Mouse (Mus musculus): ENCODE data around the gene Nol12. TPM values are rescaled to one million over a fixed set of nuclear protein-coding genes. Genes with fewer than 3 reads are reported as not detected.

Nol12 gene
- total and polyA plus RNA-seq, 3 experiments = 13.1 to 17.4 (median 13.8) TPM

DNA sequence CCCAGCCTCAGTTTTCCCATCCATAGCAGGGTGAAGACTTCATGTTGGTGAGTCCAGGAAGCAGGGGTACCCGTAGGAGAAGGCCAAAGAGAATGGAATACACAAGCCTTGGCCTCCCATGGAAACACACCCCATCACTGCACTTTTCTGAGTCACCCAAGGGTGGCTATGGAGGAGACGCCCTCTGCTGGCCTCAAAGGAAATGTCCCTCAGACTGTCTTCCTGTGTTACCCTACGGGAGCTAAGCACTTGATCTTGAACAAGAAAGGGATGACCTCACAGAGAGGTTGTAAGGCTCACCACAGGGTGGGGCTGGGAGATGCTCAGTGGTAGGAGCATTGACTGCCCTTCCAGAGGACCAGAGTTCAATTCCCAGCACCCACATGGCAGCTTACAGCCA, 3.2 kb upstream of the Nol12 start:
- WGBS = 5% methylated on average over 3 of the region's 3 CpGs
- no peaks in the 10 kb centered on the region for H3K79me2 ChIP-seq (replicated peaks; ENCODE audit: control insufficient read depth, insufficient read depth, low read length)
- H3K27me3 ChIP-seq (ENCODE audit: control insufficient read depth, insufficient read depth, low read length) = no peaks in the 10 kb centered on the region
- H3K36me3 ChIP-seq (ENCODE audit: control insufficient read depth, insufficient read depth, low read length) = no peaks in the 10 kb centered on the region
- no peak overlapping the region for H3K27ac ChIP-seq
- TF ChIP-seq CTCF (IDR thresholded peaks at IDR 0.05) (peak; percentile 89), POLR2A (IDR thresholded peaks at IDR 0.05; ENCODE audit: insufficient read depth, low read depth, low read length) (no peak), EP300 (IDR thresholded peaks at IDR 0.05; ENCODE audit: insufficient read depth, low read depth, low read length) (0 out of 2 replicates have a peak, but pooled peaks have one; percentile 46)
- intact Hi-C loops (cut with DNase I) = loop anchor here (1.0 kb wide), 1 partner anchor 16 kb away; no protein-coding TSS in a partner anchor
- no peak overlapping the region for H3K4me3 ChIP-seq
- H3K9ac ChIP-seq (ENCODE audit: low read depth, low read length) = no peak overlapping the region
- peak; percentile 63 to 66 for DNase-seq
- H3K4me1 ChIP-seq (ENCODE audit: control insufficient read depth, insufficient read depth, low read length) = peaks cover 9% of the 10 kb centered on the region

DNA sequence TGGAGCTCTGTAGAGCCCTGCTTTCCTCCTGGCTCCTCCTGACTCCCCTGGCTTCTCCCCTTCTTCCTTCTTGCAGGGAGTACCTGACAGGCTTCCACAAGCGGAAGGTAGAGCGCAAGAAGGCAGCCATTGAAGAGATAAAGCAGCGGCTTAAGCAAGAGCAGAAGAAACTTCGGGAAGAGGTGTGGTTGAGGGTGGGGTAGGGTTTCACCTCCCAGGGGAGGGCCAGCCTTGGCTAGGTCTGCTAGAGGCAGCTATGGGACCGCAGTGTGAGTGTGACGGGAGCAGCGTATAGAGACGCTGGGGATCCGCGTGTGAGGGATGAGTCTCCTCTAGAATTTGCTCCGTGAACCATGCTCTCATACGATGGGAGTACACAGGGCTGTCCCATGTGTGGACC, 1.7 kb downstream of the Nol12 start:
- intact Hi-C loops (cut with DNase I) = no loop called here
- WGBS = 89% methylated on average over 12 of the region's 12 CpGs
- no peaks in the 10 kb centered on the region for H3K36me3 ChIP-seq (ENCODE audit: control insufficient read depth, insufficient read depth, low read length)
- H3K4me3 ChIP-seq = no peak overlapping the region
- no peaks in the 10 kb centered on the region for H3K79me2 ChIP-seq (replicated peaks; ENCODE audit: control insufficient read depth, insufficient read depth, low read length)
- no peaks in the 10 kb centered on the region for H3K27me3 ChIP-seq (ENCODE audit: control insufficient read depth, insufficient read depth, low read length)
- H3K27ac ChIP-seq = no peak overlapping the region
- H3K9ac ChIP-seq (ENCODE audit: low read depth, low read length) = no peak overlapping the region
- TF ChIP-seq CTCF (IDR thresholded peaks at IDR 0.05) = no peak
- TF ChIP-seq POLR2A (IDR thresholded peaks at IDR 0.05; ENCODE audit: insufficient read depth, low read depth, low read length) = no peak
- TF ChIP-seq EP300 (IDR thresholded peaks at IDR 0.05; ENCODE audit: insufficient read depth, low read depth, low read length) = no peak
- DNase-seq = no peak
- peaks cover 3% of the 10 kb centered on the region for H3K4me1 ChIP-seq (ENCODE audit: control insufficient read depth, insufficient read depth, low read length)

DNA sequence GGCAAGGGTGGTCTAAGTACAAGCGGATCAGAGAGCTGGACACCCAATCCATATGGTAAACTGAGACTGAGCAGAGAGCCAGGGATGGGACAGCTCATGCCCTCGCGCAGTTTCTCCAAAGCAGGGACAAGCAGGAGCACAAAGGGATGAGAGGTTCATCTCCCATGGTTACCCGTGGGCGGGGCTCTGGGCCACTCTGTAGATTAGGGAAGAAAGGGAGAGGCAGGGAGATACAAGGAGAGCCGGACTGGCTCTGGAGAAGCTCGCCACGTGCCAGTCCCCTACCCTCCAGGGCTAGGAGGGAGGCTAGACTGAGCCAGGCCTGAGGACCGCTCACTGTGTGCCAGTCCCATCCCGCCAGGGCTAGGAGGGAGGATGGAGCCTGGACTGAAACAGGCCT, 2.6 kb downstream of the Nol12 start:
- Histone ChIP-seq H3K4me1 (ENCODE audit: control insufficient read depth, insufficient read depth, low read length) (peaks cover 3% of the 10 kb centered on the region), H3K4me3 (no peak overlapping the region), H3K79me2 (replicated peaks; ENCODE audit: control insufficient read depth, insufficient read depth, low read length) (no peaks in the 10 kb centered on the region), H3K36me3 (ENCODE audit: control insufficient read depth, insufficient read depth, low read length) (no peaks in the 10 kb centered on the region), H3K9ac (ENCODE audit: low read depth, low read length) (no peak overlapping the region), H3K27me3 (ENCODE audit: control insufficient read depth, insufficient read depth, low read length) (no peaks in the 10 kb centered on the region), H3K27ac (no peak overlapping the region)
- intact Hi-C loops (cut with DNase I) = no loop called here
- 89% methylated on average over 10 of the region's 10 CpGs for WGBS
- no peak for DNase-seq
- TF ChIP-seq POLR2A (IDR thresholded peaks at IDR 0.05; ENCODE audit: insufficient read depth, low read depth, low read length) (no peak), CTCF (IDR thresholded peaks at IDR 0.05) (no peak), EP300 (IDR thresholded peaks at IDR 0.05; ENCODE audit: insufficient read depth, low read depth, low read length) (no peak)

DNA sequence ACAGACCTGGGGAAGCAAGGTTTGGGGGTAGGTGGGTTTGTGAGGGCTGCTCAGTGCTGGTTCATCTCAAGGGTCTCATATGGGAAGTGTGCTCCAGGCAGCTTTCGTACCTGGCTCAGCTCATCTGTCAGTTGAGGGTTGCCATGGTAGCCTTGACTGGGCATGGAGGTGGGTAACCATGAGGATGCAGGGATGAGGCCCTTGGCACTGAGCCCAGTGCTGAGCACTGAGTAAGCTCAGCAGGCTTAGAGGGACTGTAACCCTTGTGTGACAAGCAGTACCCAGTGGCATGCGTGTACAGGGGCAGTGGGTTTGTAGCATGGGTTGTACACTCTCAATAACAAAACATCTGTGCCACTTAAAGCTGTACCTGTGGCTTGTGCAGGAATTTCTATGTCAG, 3.2 kb downstream of the Nol12 start:
- no peak overlapping the region for H3K9ac ChIP-seq (ENCODE audit: low read depth, low read length)
- no peaks in the 10 kb centered on the region for H3K27me3 ChIP-seq (ENCODE audit: control insufficient read depth, insufficient read depth, low read length)
- intact Hi-C loops (cut with DNase I) = no loop called here
- H3K4me1 ChIP-seq (ENCODE audit: control insufficient read depth, insufficient read depth, low read length) = peaks cover 3% of the 10 kb centered on the region
- H3K36me3 ChIP-seq (ENCODE audit: control insufficient read depth, insufficient read depth, low read length) = no peaks in the 10 kb centered on the region
- no peaks in the 10 kb centered on the region for H3K79me2 ChIP-seq (replicated peaks; ENCODE audit: control insufficient read depth, insufficient read depth, low read length)
- H3K4me3 ChIP-seq = no peak overlapping the region
- no peak overlapping the region for H3K27ac ChIP-seq
- no peak for DNase-seq
- TF ChIP-seq EP300 (IDR thresholded peaks at IDR 0.05; ENCODE audit: insufficient read depth, low read depth, low read length) (no peak), POLR2A (IDR thresholded peaks at IDR 0.05; ENCODE audit: insufficient read depth, low read depth, low read length) (no peak), CTCF (IDR thresholded peaks at IDR 0.05) (no peak)
- 91% methylated on average over 2 of the region's 2 CpGs for WGBS

DNA sequence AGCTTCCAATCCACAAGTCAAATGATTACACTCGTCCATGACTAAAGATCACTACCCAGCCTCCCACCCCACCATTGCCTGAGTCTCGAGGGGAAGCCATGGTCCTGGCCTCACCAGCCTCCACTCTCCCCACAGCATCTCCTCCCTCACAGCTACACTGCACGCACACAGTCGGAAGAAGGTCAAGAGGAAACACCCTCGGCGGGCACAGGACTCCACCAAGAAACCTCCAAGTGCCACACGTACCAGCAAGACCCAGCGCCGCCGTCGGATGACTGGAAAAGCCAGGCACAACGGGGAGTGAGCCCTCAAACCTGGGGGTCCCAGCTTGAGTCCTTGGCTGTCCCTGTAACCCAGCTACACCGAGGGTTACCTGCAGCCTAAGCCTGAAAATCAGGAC, 5.6 kb downstream of the Nol12 start:
- H3K36me3 ChIP-seq (ENCODE audit: control insufficient read depth, insufficient read depth, low read length) = no peaks in the 10 kb centered on the region
- intact Hi-C loops (cut with DNase I) = no loop called here

DNA sequence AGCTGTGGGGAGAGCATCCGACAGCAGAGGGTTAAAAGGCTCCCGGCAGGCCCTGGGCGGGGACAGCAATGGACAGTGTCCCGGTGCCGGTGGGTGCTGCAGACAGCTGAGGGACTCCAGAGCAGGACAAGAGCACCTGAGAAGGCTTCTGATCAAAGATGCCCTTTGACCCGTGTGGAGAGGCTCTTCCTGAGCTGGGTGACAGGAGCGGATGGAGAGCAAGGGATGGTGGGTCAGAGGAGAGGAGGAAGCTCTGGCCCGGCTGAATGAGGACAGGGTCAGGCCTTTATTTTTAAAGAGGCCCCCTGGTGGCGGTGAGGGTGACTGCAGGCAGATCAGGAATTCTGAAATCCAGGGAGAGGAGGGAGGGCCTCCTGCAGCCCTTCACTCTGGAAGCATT, 7.9 kb downstream of the Nol12 start:
- WGBS = 1% methylated on average over 9 of the region's 9 CpGs
- TF ChIP-seq CTCF (IDR thresholded peaks at IDR 0.05) = peak; percentile 96
- 0 out of 2 replicates have a peak, but pooled peaks have one; percentile 38 for TF ChIP-seq EP300 (IDR thresholded peaks at IDR 0.05; ENCODE audit: insufficient read depth, low read depth, low read length)
- no peak for TF ChIP-seq POLR2A (IDR thresholded peaks at IDR 0.05; ENCODE audit: insufficient read depth, low read depth, low read length)

More for the DNA sequence above, 5.6 kb downstream of the Nol12 start:
- Histone ChIP-seq H3K27me3 (ENCODE audit: control insufficient read depth, insufficient read depth, low read length) (no peaks in the 10 kb centered on the region), H3K27ac (no peak overlapping the region), H3K4me1 (ENCODE audit: control insufficient read depth, insufficient read depth, low read length) (peaks cover 2% of the 10 kb centered on the region; the same call in 1 of the 2 replicates), H3K9ac (ENCODE audit: low read depth, low read length) (no peak overlapping the region), H3K4me3 (no peak overlapping the region), H3K79me2 (replicated peaks; ENCODE audit: control insufficient read depth, insufficient read depth, low read length) (no peaks in the 10 kb centered on the region)
- TF ChIP-seq POLR2A (IDR thresholded peaks at IDR 0.05; ENCODE audit: insufficient read depth, low read depth, low read length) = no peak
- no peak for TF ChIP-seq EP300 (IDR thresholded peaks at IDR 0.05; ENCODE audit: insufficient read depth, low read depth, low read length)
- TF ChIP-seq CTCF (IDR thresholded peaks at IDR 0.05) = no peak
- no peak for DNase-seq
- WGBS = 88% methylated on average over 13 of the region's 13 CpGs

More for the DNA sequence above, 7.9 kb downstream of the Nol12 start:
- no peaks in the 10 kb centered on the region for H3K79me2 ChIP-seq (replicated peaks; ENCODE audit: control insufficient read depth, insufficient read depth, low read length)
- no peak overlapping the region; the same call in 1 of the 2 replicates for H3K27ac ChIP-seq
- intact Hi-C loops (cut with DNase I) = loop anchor here (1.0 kb wide), 1 partner anchor 27 kb away; no protein-coding TSS in a partner anchor
- H3K27me3 ChIP-seq (ENCODE audit: control insufficient read depth, insufficient read depth, low read length) = no peaks in the 10 kb centered on the region
- peak; percentile 84 to 86 for DNase-seq
- no peaks in the 10 kb centered on the region for H3K36me3 ChIP-seq (ENCODE audit: control insufficient read depth, insufficient read depth, low read length)
- peak overlapping the region; percentile 36 for H3K4me3 ChIP-seq
- H3K4me1 ChIP-seq (ENCODE audit: control insufficient read depth, insufficient read depth, low read length) = no peaks in the 10 kb centered on the region
- peak overlapping the region; percentile 47 for H3K9ac ChIP-seq (ENCODE audit: low read depth, low read length)

Data from heart, adult 2 months (tissue).